Mouse (Mus musculus) embryonic facial prominence, embryonic 11.5 days (tissue): Measurements from ENCODE around the gene Cramp1l. TPM values are rescaled to one million over a fixed set of nuclear protein-coding genes. Genes with fewer than 3 reads are reported as not detected.
A peak's percentile ranks its signal among the peaks of the same experiment; 100 is the strongest.

ENCODE experiments used
- ATAC-seq: fragments of 200-750 bp; cut with Nextera tagmentation; replicated peaks from 2 replicates; pipeline ENCODE4 v1.8.0; 2017; ENCODE audit warnings: low read depth; ENCODE audit not compliant: insufficient number of reproducible peaks, low FRiP score, low TSS enrichment
- DNase-seq: peaks from one replicate; pipeline ENCODE4 v3.0.0-alpha.2; 2015; ENCODE audit warnings: low spot score
- H3K27ac ChIP-seq: fragments of 300-500 bp; sonication (generic); replicated peaks from 2 replicates; pipeline ENCODE4 v1.5.1; 2014; ENCODE audit warnings: mild to moderate bottlenecking, low read depth, low read length, control low read depth
- H3K27me3 ChIP-seq: fragments of 300-500 bp; sonication (generic); 2 replicates; pipeline ENCODE4 v1.6.1; 2014; ENCODE audit warnings: mild to moderate bottlenecking, low read length, moderate library complexity, mixed read lengths; ENCODE audit not compliant: control insufficient read depth, insufficient read depth
- H3K36me3 ChIP-seq: fragments of 300-500 bp; sonication (generic); replicated peaks from 2 replicates; pipeline ENCODE4 v1.6.1; 2014; ENCODE audit warnings: low read depth, mild to moderate bottlenecking, low read length, moderate library complexity, mixed read lengths; ENCODE audit not compliant: control insufficient read depth, insufficient read depth
- H3K4me1 ChIP-seq: fragments of 300-500 bp; sonication (generic); 2 replicates; pipeline ENCODE4 v1.6.1; 2014; ENCODE audit warnings: low read length, mixed read lengths; ENCODE audit not compliant: control insufficient read depth, insufficient read depth
- H3K4me2 ChIP-seq: fragments of 300-500 bp; sonication (generic); 2 replicates; pipeline ENCODE4 v1.6.1; 2014; ENCODE audit warnings: low read depth, mild to moderate bottlenecking, control low read depth, low read length, moderate library complexity
- H3K4me3 ChIP-seq: fragments of 300-500 bp; sonication (generic); 2 replicates; pipeline ENCODE4 v1.5.1; 2014; ENCODE audit warnings: low read depth, low read length, control low read depth
- H3K9ac ChIP-seq: fragments of 300-500 bp; sonication (generic); replicated peaks from 2 replicates; pipeline ENCODE4 v1.6.1; 2014; ENCODE audit warnings: mild to moderate bottlenecking, control low read depth, low read length
- H3K9me3 ChIP-seq: fragments of 300-500 bp; sonication (generic); replicated peaks from 2 replicates; pipeline ENCODE4 v1.6.1; 2016; ENCODE audit warnings: mild to moderate bottlenecking, low read length, inconsistent platforms, mixed read lengths; ENCODE audit not compliant: control insufficient read depth
- WGBS: fragments of 180-500 bp; shearing (Covaris S2); extraction: QIAGEN DNeasy Blood & Tissue Kit; methylation state at CpG from one replicate; pipeline ENCODE4 v1.1.7; 2014; 5-methylcytosine and 5-hydroxymethylcytosine counted together
- polyA plus RNA-seq: library from polyadenylated mRNA; unstranded; fragments of >200 nt; fragmentation: Nextera tagmentation; extraction: Ambion mirVana; gene quantifications from 2 replicates; pipeline ENCODE4 v1.2.1, GENCODE M21; 2014

Gene Cramp1l
- polyA plus RNA-seq, 1 experiment from 2014 or later: 9.7 TPM

DNA sequence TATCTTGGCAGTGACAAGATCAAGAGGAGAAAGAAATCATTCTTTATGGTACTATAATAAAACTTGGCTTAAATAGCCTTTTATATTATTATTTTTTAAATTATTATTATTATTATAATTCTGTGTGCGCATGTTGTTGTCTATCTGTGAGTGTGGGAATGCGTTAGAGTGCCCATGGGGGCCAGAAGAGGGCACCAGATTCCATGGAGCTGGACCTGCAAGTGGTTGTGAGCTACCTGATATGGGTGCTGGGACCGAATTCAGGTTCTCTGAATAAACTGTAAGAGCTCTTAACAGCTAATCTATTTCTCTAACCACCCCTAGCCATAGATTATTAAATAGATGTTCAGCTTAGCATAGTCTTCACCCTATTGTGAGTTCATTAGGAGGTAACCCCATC lies 10.5 kb downstream of the Cramp1l start:
- no peak overlapping the region for H3K4me3 ChIP-seq
- no peak overlapping the region for H3K9ac ChIP-seq
- WGBS: 87% methylated on average over 3 of the region's 3 CpGs
- H3K4me1 ChIP-seq: no peaks in the 10 kb centered on the region
- H3K36me3 ChIP-seq: no peaks in the 10 kb centered on the region; the same call in 1 of the 2 replicates
- no peaks in the 10 kb centered on the region for H3K27me3 ChIP-seq
- no peaks in the 10 kb centered on the region for H3K9me3 ChIP-seq
- no peak overlapping the region for H3K27ac ChIP-seq
- no peak overlapping the region for H3K4me2 ChIP-seq
- DNase-seq: no peak
- no peak for ATAC-seq

DNA sequence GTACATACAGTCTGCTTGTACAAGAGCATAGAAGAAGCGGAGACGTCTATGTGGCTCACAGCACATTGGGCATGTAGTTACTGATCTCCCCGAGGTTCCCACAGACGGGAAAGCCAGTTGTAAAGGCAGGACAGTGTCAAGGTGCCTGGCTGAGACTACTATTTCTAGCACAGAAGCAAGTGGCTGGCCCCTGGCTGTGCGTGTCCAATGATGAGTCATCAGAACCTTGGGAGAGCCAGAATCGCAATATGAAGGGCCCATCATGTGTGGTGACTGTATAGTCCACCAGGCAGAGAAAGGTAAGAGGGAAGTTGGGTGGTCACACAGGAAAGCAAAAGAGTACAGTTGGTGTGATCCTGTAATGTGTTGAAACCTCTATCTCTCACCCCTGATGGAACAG lies 20.9 kb downstream of the Cramp1l start:
- H3K27me3 ChIP-seq: no peaks in the 10 kb centered on the region
- H3K36me3 ChIP-seq: peaks cover 29% of the 10 kb centered on the region
- 94% methylated on average over 6 of the region's 6 CpGs for WGBS
- DNase-seq (no peak), ATAC-seq (no peak)
- H3K9me3 ChIP-seq: no peaks in the 10 kb centered on the region
- H3K4me1 ChIP-seq: no peaks in the 10 kb centered on the region
- H3K9ac ChIP-seq: no peak overlapping the region
- no peak overlapping the region for H3K4me3 ChIP-seq
- H3K27ac ChIP-seq: no peak overlapping the region
- no peak overlapping the region for H3K4me2 ChIP-seq

DNA sequence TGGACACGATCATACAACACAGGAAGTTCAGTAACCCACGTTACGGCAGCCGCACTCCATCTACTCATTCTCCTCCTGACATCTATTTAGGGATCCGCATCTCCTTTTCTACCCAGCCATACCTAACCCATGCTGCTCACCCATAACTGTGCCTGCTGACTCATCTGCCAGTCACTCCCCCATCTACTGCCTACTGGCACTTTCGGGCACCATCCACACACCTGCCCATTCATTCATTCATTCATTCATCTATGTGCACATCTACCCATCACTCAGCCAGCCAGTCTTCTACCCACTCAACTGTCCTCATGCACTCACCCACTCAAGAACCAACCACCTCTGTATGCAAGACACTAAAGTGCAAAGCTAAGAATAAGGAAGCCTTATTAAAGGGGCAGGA lies 28.4 kb downstream of the Cramp1l start:
- Histone ChIP-seq H3K36me3 (peaks cover 31% of the 10 kb centered on the region), H3K27me3 (no peaks in the 10 kb centered on the region), H3K9me3 (no peaks in the 10 kb centered on the region), H3K27ac (no peak overlapping the region), H3K9ac (no peak overlapping the region), H3K4me1 (no peaks in the 10 kb centered on the region), H3K4me3 (no peak overlapping the region), H3K4me2 (no peak overlapping the region)
- DNase-seq: no peak
- WGBS: 94% methylated on average over 6 of the region's 6 CpGs
- ATAC-seq: no peak

GRCm38 (mm10) chr17:24960852-24961715 lies 54.5 kb downstream of the Cramp1l start:
- no peak; the same call in 1 of the 2 replicates for ATAC-seq
- 16% methylated on average over 21 of the region's 21 CpGs for WGBS
- no peaks in the 10 kb centered on the region for H3K9me3 ChIP-seq
- H3K27ac ChIP-seq: no peak overlapping the region
- H3K36me3 ChIP-seq: peaks cover 14% of the 10 kb centered on the region
- peak; percentile 9 for DNase-seq
- H3K4me1 ChIP-seq: 0 out of 2 replicates have a peak, but pooled peaks cover 2% of the 10 kb centered on the region
- H3K4me2 ChIP-seq: peak overlapping the region; percentile 60
- peak overlapping the region; percentile 78 for H3K4me3 ChIP-seq
- H3K9ac ChIP-seq: no peak overlapping the region; the same call in 1 of the 2 replicates
- H3K27me3 ChIP-seq: no peaks in the 10 kb centered on the region

- no peaks in the 10 kb centered on the region for H3K9me3 ChIP-seq
- peak; percentile 100 for ATAC-seq
- WGBS: under 1% methylated on average over 51 of the region's 59 CpGs
- no peaks in the 10 kb centered on the region for H3K27me3 ChIP-seq
- H3K4me3 ChIP-seq: peak within 1 kb of the TSS; percentile 78
- H3K4me1 ChIP-seq: 0 out of 2 replicates have a peak, but pooled peaks cover 2% of the 10 kb centered on the region
- DNase-seq: peak; percentile 99
- peaks cover 12% of the 10 kb centered on the region for H3K36me3 ChIP-seq
- H3K9ac ChIP-seq: peak within 1 kb of the TSS; percentile 94
- peak within 1 kb of the TSS; percentile 76 for H3K27ac ChIP-seq
- peak within 1 kb of the TSS; percentile 60 for H3K4me2 ChIP-seq
Measured at GRCm38 (mm10) chr17:24960135-24960851, 55.3 kb downstream of the Cramp1l start, which contains the start of gene Jpt2. Jpt2 (minus strand) TSS chr17:24960689.

- Histone ChIP-seq H3K4me1 (0 out of 2 replicates have a peak, but pooled peaks cover 2% of the 10 kb centered on the region), H3K4me2 (peak overlapping the region; percentile 60), H3K9me3 (no peaks in the 10 kb centered on the region), H3K36me3 (peaks cover 9% of the 10 kb centered on the region), H3K27me3 (no peaks in the 10 kb centered on the region), H3K27ac (no peak overlapping the region; the same call in 1 of the 2 replicates), H3K9ac (peak overlapping the region; percentile 94), H3K4me3 (peak overlapping the region; percentile 78)
- ATAC-seq: no peak
- DNase-seq: no peak
- 57% methylated on average over 8 of the region's 8 CpGs for WGBS
Measured at GRCm38 (mm10) chr17:24959371-24959770, 56.2 kb downstream of the Cramp1l start.

GRCm38 (mm10) chr17:24953291-24953690 lies 62.3 kb downstream of the Cramp1l start:
- H3K4me3 ChIP-seq: no peak overlapping the region
- no peak for DNase-seq
- no peak overlapping the region for H3K27ac ChIP-seq
- H3K9me3 ChIP-seq: no peaks in the 10 kb centered on the region
- H3K4me2 ChIP-seq: no peak overlapping the region
- no peaks in the 10 kb centered on the region for H3K4me1 ChIP-seq
- 92% methylated on average over 2 of the region's 2 CpGs for WGBS
- peaks cover 12% of the 10 kb centered on the region for H3K36me3 ChIP-seq
- no peak for ATAC-seq
- no peak overlapping the region for H3K9ac ChIP-seq
- no peaks in the 10 kb centered on the region for H3K27me3 ChIP-seq

DNA sequence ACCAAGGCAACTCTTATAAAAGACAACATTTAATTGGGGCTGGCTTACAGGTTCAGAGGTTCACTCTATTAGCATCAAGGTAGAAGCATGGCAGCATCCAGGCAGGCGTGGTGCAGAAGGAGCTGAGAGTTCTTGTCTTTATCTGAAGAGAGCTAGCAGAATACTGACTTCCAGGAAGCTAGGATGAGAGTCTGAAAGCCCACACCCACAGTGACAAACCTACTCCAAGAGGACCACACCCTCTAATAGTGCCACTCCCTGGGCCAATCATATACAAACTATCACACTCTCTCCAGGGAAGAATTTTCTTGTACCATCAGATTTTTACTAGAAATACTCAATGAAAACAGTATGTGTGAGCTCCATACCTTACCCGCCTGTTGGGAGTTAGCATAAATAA lies 64.9 kb downstream of the Cramp1l start:
- no peak for ATAC-seq
- Histone ChIP-seq H3K36me3 (peaks cover 16% of the 10 kb centered on the region), H3K4me3 (no peak overlapping the region), H3K4me1 (no peaks in the 10 kb centered on the region), H3K9me3 (no peaks in the 10 kb centered on the region), H3K9ac (no peak overlapping the region), H3K4me2 (no peak overlapping the region), H3K27ac (no peak overlapping the region), H3K27me3 (no peaks in the 10 kb centered on the region)
- DNase-seq: no peak
- 83% methylated on average over 2 of the region's 2 CpGs for WGBS
